Mouse (Mus musculus) splenic B cell, adult 2 months (primary cell): ENCODE data around the gene Styk1.

Source experiments
- DNase-seq: peaks from one replicate; pipeline ENCODE4 v3.0.0-alpha.2; 2011; ENCODE audit warnings: low read depth, low spot score
- H3K27me3 ChIP-seq: 2 replicates; pipeline ENCODE4 v1.6.1; 2012; ENCODE audit warnings: mild to moderate bottlenecking, low read length, moderate library complexity, mixed read lengths; ENCODE audit not compliant: control insufficient read depth, poor library complexity, insufficient read depth, severe bottlenecking
- H3K36me3 ChIP-seq: 2 replicates; pipeline ENCODE4 v1.6.1; 2012; ENCODE audit warnings: mild to moderate bottlenecking, low read length, moderate library complexity, mixed read lengths; ENCODE audit not compliant: control insufficient read depth, poor library complexity, insufficient read depth, severe bottlenecking

The Styk1 gene

DNA sequence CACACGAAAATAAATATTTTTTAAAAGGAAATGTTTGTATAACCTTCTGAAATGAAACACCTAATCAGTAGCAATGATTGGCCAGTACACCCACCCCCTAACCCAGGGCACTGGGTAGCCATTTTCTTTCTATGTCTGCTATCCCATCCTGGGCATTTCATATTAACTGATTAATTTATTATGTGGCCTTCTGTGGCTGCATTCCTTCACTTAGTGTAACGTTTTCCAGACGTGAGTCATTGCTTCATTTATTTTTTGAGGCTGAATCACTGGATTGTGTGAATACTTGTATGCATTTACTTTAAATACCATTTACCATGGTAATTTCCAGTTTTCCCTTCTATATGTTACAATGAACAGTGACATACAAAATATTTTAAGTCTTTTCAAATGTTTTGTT, 13.3 kb downstream of the Styk1 start:
- DNase-seq = no peak
- no peaks in the 10 kb centered on the region for H3K27me3 ChIP-seq
- H3K36me3 ChIP-seq = no peaks in the 10 kb centered on the region

- Histone ChIP-seq H3K36me3 (no peaks in the 10 kb centered on the region), H3K27me3 (no peaks in the 10 kb centered on the region)
- DNase-seq = no peak
Observed at GRCm38 (mm10) chr6:131339309-131339708, 14.1 kb downstream of the Styk1 start.

DNA sequence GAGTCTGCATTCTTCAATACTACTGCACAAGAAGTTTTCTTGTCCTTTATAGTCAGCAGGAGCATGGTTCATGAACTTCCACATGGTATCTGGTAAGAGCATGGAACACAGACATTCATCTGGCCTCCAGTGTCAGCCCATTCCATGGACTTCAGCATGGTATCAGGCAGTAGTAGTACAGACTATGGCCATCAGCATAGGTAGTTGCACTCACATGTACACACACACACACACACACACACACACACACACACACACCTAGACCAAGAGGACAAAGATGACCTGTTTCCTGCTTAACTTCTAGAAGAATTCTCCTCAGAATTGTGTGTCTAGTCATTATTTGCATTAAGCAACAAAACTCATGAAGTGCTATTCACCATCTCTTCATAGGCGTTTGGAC, 14.6 kb downstream of the Styk1 start:
- no peak for DNase-seq
- H3K27me3 ChIP-seq = no peaks in the 10 kb centered on the region

DNA sequence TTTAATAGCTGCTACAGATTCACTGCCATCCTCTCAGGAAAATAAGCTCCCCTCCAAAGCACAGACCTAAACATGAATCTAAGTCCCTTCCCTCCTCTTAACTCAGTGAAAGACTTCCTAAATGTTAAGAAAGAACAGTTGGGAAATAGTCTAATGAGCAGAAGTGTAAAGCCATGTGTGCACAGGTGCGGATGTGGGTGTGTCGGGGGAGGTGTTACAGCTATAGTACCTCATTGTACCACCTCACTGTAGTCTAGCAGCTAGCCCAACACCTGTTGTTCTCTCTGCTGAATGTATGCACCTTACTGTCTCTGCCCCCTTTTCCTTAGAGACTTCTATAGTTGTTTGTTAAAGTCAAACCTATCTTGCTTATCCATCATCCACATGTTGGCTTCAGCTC, 26.3 kb downstream of the Styk1 start:
- no peaks in the 10 kb centered on the region for H3K36me3 ChIP-seq

More for the DNA sequence above, 14.6 kb downstream of the Styk1 start:
- H3K36me3 ChIP-seq = no peaks in the 10 kb centered on the region

GRCm38 (mm10) chr6:131321854-131322639, 31.4 kb downstream of the Styk1 start:
- no peak for DNase-seq
- Histone ChIP-seq H3K27me3 (no peaks in the 10 kb centered on the region), H3K36me3 (no peaks in the 10 kb centered on the region)

More for the DNA sequence above, 26.3 kb downstream of the Styk1 start:
- H3K27me3 ChIP-seq = no peaks in the 10 kb centered on the region
- no peak for DNase-seq

GRCm38 (mm10) chr6:131316155-131317101, 37.0 kb downstream of the Styk1 start:
- Histone ChIP-seq H3K27me3 (no peaks in the 10 kb centered on the region), H3K36me3 (no peaks in the 10 kb centered on the region)
- no peak for DNase-seq

DNA sequence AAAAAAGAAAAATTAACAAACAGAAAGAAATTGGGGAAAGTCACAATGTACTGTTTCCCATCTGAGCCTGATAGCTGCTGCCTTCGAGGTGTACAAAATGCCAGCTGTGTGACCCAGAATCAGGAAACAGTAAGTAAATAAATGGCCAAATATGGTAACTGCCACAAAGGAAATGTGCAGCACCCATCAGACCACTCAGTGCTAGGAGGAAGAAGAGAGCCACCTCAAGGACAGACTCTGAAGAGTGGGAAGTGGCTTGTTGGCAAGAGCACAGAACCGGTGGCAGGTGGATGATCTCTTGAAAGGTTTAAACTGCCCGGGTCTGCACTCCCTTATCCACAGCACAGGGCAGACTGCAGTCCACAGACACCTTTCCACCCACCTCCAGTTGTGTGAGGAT, 45.4 kb downstream of the Styk1 start:
- no peak for DNase-seq
- no peaks in the 10 kb centered on the region for H3K36me3 ChIP-seq
- no peaks in the 10 kb centered on the region for H3K27me3 ChIP-seq

DNA sequence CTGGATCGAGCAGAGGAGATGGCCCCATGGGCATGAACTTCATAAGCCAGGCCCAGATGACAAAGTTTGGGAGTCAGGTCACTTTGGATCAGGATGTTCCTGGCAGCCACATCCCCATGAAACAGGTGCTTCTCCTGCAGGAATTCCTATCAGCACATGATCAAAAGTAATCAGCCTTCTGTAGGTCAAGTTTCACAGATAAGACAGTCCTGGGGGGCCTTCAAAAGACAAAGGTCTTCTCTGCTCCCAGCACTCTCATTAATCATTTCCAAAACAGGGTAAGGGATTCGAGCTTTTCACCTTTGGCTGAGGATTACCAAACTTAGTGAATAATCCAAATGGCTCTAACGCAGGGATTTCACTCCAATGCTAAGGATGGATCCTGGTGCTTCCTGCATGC, 48.6 kb downstream of the Styk1 start:
- Histone ChIP-seq H3K36me3 (no peaks in the 10 kb centered on the region), H3K27me3 (no peaks in the 10 kb centered on the region)
- no peak for DNase-seq

GRCm38 (mm10) chr6:131298531-131298930, 54.9 kb downstream of the Styk1 start:
- H3K36me3 ChIP-seq = no peaks in the 10 kb centered on the region
- no peak for DNase-seq
- H3K27me3 ChIP-seq = no peaks in the 10 kb centered on the region

DNA sequence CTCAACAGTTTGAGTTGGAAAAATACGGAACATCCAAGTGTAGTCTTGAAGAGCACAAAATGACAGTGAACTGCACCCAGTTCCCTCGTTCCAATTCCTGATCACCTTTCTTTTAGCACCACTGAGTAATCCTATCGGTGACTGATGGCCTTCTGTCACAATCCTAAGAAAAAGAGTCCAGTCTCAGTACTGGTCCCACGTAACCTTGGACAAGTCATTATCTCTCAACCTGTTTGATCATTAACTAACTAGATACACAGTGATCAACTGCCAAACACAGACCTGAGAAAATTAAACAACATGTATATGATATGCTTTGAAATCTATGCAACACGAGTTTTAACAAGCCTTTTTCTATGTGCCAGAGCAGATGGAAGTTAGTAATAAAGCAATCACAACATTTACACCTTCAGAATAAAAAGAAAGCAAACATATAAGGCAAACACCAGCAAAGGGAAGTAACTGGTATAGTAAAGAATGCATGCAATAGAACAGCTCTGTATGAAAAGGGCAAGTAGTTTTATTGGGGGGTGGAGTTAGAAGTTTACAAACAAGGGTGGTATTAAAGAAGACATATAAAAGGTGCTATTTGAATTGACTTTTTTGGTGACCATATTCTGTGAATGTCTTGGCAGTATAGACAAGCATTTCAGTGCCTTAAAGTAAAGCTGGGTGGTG, 58.8 kb downstream of the Styk1 start:
- H3K36me3 ChIP-seq = no peaks in the 10 kb centered on the region
- no peaks in the 10 kb centered on the region for H3K27me3 ChIP-seq
- no peak for DNase-seq

DNA sequence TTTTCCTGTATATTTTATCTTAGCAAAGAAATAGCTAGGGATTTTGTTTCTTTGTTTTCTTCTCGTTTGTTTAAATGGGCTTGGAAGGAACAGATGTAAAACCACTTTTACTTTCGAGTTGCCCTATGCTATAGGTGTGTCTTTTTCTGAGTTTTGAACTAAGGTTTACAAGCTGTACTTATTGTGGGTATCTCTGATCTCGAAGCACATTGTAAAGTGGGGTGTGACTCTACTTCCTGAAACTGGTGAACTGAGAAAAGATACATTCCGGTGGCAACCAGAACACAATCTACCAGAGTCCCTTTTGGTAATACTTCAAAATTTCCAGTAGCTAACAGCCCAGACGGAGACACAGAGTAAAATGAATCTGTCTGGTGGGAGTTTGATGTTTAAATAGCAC, 59.5 kb downstream of the Styk1 start:
- Histone ChIP-seq H3K36me3 (no peaks in the 10 kb centered on the region), H3K27me3 (no peaks in the 10 kb centered on the region)
- peak; percentile 36 for DNase-seq

- no peaks in the 10 kb centered on the region for H3K27me3 ChIP-seq
- DNase-seq = peak; percentile 89
- no peaks in the 10 kb centered on the region for H3K36me3 ChIP-seq
Observed at GRCm38 (mm10) chr6:131292991-131293788, 60.2 kb downstream of the Styk1 start, which contains the start of gene Magohb. Gene Magohb, minus strand, starts transcription at chr6:131293244.

DNA sequence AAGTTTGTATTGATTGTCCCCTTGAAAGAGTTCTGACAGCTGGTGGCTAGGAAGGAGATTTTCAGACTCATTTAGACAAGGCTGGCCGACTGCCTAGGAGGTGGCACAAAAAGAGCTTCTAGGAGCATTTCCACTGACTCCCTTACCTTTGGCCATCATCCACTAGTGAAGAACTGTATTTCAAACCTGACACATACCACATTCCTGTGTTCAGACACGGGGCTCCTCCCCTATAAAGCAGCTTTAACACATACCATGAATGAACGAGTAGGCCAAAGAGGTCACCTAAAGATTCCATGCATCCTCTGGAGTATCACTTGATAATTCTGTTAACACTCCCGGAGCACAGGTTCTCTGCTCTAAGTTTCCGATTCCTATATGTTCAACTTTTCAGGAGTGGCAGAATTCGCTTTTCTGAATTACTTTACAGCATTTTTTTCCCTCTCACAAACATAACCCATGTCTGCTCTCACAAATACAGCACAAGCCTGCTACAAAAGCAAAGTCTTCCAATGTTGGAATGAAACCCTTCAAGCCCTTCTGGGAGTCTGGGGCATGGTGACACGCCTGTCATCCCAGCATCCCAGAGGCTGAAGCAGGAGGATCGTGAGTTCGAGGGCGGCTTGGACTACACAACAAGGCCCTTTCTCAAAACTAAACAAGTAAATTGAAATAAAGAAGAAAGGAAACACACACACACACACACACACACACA, 61.0 kb downstream of the Styk1 start:
- Histone ChIP-seq H3K27me3 (no peaks in the 10 kb centered on the region), H3K36me3 (peaks cover 2% of the 10 kb centered on the region; the same call in 1 of the 2 replicates)
- DNase-seq = no peak
